Mouse (Mus musculus) embryonic facial prominence, embryonic 14.5 days (tissue): ENCODE measurements around the gene Txndc9. TPM values are rescaled to one million over a fixed set of nuclear protein-coding genes. Genes with fewer than 3 reads are reported as not detected.

Experiments used
- ATAC-seq: fragments of 200-750 bp; cut with Nextera tagmentation; 2 replicates; pipeline ENCODE4 v1.8.0; 2017; ENCODE audit warnings: low read depth, moderate number of reproducible peaks, moderate TSS enrichment
- DNase-seq: peaks from one replicate; pipeline ENCODE4 v3.0.0-alpha.2; 2015; ENCODE audit warnings: low spot score
- H3K27ac ChIP-seq: fragments of 300-500 bp; sonication (generic); replicated peaks from 2 replicates; pipeline ENCODE4 v1.5.1; 2014; ENCODE audit warnings: low read depth, mild to moderate bottlenecking, low read length, moderate library complexity
- H3K27me3 ChIP-seq: fragments of 300-500 bp; sonication (generic); replicated peaks from 2 replicates; pipeline ENCODE4 v1.6.1; 2014; ENCODE audit warnings: low read length; ENCODE audit not compliant: control insufficient read depth, insufficient read depth
- H3K36me3 ChIP-seq: fragments of 300-500 bp; sonication (generic); 2 replicates; pipeline ENCODE4 v1.6.1; 2014; ENCODE audit warnings: low read length, mixed read lengths; ENCODE audit not compliant: control insufficient read depth, insufficient read depth
- H3K4me1 ChIP-seq: fragments of 300-500 bp; sonication (generic); 2 replicates; pipeline ENCODE4 v1.6.1; 2014; ENCODE audit warnings: antibody characterized with exemption, low read length; ENCODE audit not compliant: control insufficient read depth, insufficient read depth
- H3K4me2 ChIP-seq: fragments of 300-500 bp; sonication (generic); 2 replicates; pipeline ENCODE4 v1.6.1; 2014; ENCODE audit warnings: low read depth, mild to moderate bottlenecking, low read length, moderate library complexity, mixed read lengths
- H3K4me3 ChIP-seq: fragments of 300-500 bp; sonication (generic); 2 replicates; pipeline ENCODE4 v1.5.1; 2014; ENCODE audit warnings: low read depth, mild to moderate bottlenecking, low read length
- H3K9ac ChIP-seq: fragments of 300-500 bp; sonication (generic); 2 replicates; pipeline ENCODE4 v1.6.1; 2014; ENCODE audit warnings: low read depth, mild to moderate bottlenecking, low read length, moderate library complexity, mixed read lengths
- H3K9me3 ChIP-seq: fragments of 300-500 bp; sonication (generic); 2 replicates; pipeline ENCODE4 v1.6.1; 2016; ENCODE audit warnings: low read length; ENCODE audit not compliant: control insufficient read depth
- WGBS: fragments of 180-500 bp; shearing (Covaris S2); extraction: QIAGEN DNeasy Blood & Tissue Kit; methylation state at CpG from one replicate; pipeline ENCODE4 v1.1.7; 2014; 5-methylcytosine and 5-hydroxymethylcytosine counted together
- polyA plus RNA-seq: library from polyadenylated mRNA; unstranded; fragments of >200 nt; fragmentation: Nextera tagmentation; extraction: Ambion mirVana; gene quantifications from 2 replicates; pipeline ENCODE4 v1.2.1, GENCODE M21; 2014

Txndc9 gene
- polyA plus RNA-seq, 1 experiment from 2014 or later, result 125 TPM

DNA sequence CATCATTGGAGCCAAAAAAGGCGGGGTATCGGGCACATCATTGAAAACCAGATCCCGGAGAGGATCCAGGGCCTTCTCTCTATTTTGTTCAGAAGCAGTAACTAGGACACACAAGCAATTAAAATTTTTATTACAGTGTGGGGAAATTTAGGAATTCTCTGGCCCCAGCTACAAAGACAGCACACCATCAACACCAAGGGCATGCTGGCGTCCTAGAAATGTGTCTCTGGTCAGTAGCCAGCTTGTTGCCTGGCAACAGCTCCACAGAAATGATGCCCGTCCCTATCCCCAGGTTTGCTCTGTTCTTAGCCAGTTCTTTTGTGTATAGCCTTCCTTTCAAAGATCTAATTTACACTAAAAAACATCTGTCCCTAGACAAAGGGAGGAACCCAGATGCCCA, 38.2 kb downstream of the Txndc9 start:
- H3K9ac ChIP-seq, result no peak overlapping the region
- H3K27ac ChIP-seq, result no peak overlapping the region
- H3K4me1 ChIP-seq, result no peaks in the 10 kb centered on the region
- H3K27me3 ChIP-seq, result no peaks in the 10 kb centered on the region
- DNase-seq, result no peak
- ATAC-seq, result no peak
- H3K9me3 ChIP-seq, result no peaks in the 10 kb centered on the region
- H3K4me2 ChIP-seq, result no peak overlapping the region
- H3K36me3 ChIP-seq, result no peaks in the 10 kb centered on the region
- WGBS, result 79% methylated on average over 5 of the region's 5 CpGs
- no peak overlapping the region for H3K4me3 ChIP-seq

DNA sequence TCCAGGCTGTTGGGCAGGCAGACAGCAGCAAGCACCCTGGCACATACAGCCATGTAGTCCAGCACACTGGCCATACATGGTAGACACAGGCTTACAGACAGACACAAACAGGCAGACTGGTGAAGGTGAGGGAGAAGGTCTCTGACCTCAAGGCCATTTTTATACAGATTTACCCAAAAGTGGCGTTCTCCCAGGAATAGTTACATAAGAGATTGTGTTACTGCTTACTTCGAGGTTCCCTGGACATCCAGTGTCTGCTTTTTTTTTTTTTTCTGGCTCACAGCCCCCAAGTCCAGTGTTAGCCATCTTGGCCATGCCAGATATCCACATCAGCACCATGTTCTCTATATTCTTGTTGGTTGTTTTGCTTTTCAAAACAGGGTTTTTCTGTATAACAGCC, 39.2 kb downstream of the Txndc9 start:
- no peak for DNase-seq
- Histone ChIP-seq H3K9ac (no peak overlapping the region), H3K27me3 (no peaks in the 10 kb centered on the region), H3K4me2 (no peak overlapping the region), H3K4me1 (no peaks in the 10 kb centered on the region), H3K4me3 (no peak overlapping the region), H3K27ac (no peak overlapping the region), H3K9me3 (no peaks in the 10 kb centered on the region), H3K36me3 (no peaks in the 10 kb centered on the region)
- no peak for ATAC-seq
- WGBS, result 57% methylated on average over 2 of the region's 2 CpGs

DNA sequence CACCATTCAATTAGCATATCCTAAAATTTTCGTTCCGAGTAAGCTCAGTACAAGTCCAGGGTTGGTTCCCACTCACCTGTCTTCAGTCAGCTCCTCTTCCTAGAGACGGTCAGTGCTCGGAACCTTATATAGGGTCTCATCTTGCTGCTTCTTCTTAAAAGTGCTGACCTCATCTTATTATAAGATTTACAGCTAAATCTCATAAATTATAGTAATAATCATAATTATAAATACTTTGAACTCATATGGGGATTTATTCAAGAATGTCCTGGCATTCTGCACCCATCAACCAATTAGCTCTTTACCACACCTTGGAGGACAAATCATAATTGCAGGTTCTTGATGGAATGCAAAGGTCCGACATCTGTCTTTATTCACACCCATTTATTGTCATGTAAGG, 40.0 kb downstream of the Txndc9 start, which contains the start of gene Lyg1:
TSS of gene Lyg1 (minus strand) at position 101 of the 400 bp plus-strand sequence.
- Histone ChIP-seq H3K36me3 (no peaks in the 10 kb centered on the region), H3K27ac (no peak within 1 kb of the TSS), H3K4me2 (no peak within 1 kb of the TSS), H3K4me3 (no peak within 1 kb of the TSS), H3K9me3 (no peaks in the 10 kb centered on the region), H3K9ac (no peak within 1 kb of the TSS), H3K27me3 (no peaks in the 10 kb centered on the region), H3K4me1 (no peaks in the 10 kb centered on the region)
- 83% methylated on average over 5 of the region's 5 CpGs for WGBS
- no peak for ATAC-seq
- no peak for DNase-seq

DNA sequence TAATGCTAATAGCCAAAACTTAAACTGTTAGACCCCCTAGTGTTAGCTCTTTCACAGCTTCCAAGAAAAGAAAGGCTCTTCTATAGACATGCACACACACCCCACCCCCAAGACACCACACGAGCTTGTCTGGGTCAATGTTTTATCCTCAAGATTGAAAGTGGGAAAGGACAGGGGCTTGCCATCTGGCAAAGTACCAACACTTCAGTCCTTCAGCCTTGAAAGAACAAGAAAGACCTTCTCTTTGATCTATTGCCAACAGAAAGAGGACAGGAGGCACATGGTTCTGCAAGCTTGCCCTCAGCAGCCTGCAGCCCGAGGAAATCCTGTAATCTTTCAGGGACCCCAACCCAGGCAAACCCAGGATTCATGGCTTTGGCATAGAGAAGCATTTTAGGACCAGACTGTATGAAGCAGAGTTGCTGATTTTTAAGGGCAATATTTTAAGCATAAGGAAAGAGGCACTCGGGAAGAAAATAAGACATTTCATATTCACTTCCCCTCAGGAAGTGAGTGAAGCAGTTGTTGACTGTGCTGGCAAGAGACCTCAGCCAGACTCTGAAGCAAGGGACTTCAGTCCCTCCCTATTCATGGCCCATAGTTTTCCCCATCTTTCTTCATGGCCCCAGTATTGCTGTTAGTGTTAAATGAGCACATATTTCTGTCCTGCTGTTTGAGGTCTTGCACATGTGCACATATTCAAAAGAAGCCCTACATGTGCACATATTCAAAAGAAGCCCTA, 40.8 kb downstream of the Txndc9 start:
- DNase-seq, result peak; percentile 34
- no peaks in the 10 kb centered on the region for H3K36me3 ChIP-seq
- H3K9ac ChIP-seq, result no peak overlapping the region
- H3K4me2 ChIP-seq, result no peak overlapping the region
- no peak overlapping the region for H3K27ac ChIP-seq
- no peaks in the 10 kb centered on the region for H3K9me3 ChIP-seq
- WGBS, result 37% methylated on average over 3 of the region's 3 CpGs
- no peak for ATAC-seq
- no peak overlapping the region for H3K4me3 ChIP-seq
- no peaks in the 10 kb centered on the region for H3K27me3 ChIP-seq
- H3K4me1 ChIP-seq, result no peaks in the 10 kb centered on the region

DNA sequence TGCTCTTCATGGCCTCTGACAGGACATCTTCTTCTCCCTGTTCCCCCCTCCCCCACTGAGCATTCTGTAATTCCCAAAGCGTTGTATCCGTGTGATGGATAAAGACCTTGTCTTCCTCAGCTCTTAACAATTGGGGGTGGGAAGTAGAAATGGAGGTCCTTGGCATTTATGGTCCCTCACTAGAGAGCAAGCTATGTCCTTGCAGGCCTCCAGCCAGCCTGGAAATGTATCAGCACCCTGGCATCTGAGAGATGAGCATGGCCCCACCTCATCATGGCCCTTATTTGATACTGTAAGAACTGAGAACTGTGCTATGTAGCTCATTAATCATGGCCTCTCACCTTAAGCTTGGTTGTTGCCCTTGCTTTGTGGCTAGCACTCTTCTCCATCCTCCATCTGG, 42.4 kb downstream of the Txndc9 start:
- no peaks in the 10 kb centered on the region for H3K4me1 ChIP-seq
- no peak overlapping the region for H3K9ac ChIP-seq
- H3K9me3 ChIP-seq, result no peaks in the 10 kb centered on the region
- ATAC-seq (no peak), DNase-seq (no peak)
- no peak overlapping the region for H3K27ac ChIP-seq
- no peak overlapping the region for H3K4me2 ChIP-seq
- no peaks in the 10 kb centered on the region for H3K27me3 ChIP-seq
- no peak overlapping the region for H3K4me3 ChIP-seq
- H3K36me3 ChIP-seq, result no peaks in the 10 kb centered on the region
- WGBS, result 92% methylated on average over 2 of the region's 2 CpGs

DNA sequence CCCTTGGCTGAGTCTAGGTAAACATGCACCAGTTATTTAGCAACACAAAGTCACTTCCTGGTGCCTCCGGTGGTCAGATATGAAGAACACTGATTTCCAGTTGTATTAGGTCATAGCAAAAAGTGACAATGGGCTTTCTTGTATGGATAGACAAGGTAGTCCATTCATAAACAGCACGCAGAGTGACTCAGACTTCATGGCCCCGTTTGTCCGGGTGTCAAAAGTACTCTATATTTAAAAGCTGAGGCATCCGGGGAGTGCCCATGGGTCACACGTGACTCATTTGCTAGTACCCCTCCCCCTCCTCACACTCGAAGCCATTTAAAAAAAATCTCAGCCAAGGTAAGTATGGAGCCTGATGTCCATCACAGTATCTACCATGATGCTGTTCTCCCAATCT, 42.9 kb downstream of the Txndc9 start:
- ATAC-seq, result no peak
- Histone ChIP-seq H3K27me3 (no peaks in the 10 kb centered on the region), H3K4me1 (no peaks in the 10 kb centered on the region), H3K9me3 (no peaks in the 10 kb centered on the region), H3K27ac (no peak overlapping the region), H3K9ac (no peak overlapping the region), H3K4me2 (no peak overlapping the region), H3K4me3 (no peak overlapping the region), H3K36me3 (no peaks in the 10 kb centered on the region)
- no peak for DNase-seq
- WGBS, result 79% methylated on average over 7 of the region's 7 CpGs

DNA sequence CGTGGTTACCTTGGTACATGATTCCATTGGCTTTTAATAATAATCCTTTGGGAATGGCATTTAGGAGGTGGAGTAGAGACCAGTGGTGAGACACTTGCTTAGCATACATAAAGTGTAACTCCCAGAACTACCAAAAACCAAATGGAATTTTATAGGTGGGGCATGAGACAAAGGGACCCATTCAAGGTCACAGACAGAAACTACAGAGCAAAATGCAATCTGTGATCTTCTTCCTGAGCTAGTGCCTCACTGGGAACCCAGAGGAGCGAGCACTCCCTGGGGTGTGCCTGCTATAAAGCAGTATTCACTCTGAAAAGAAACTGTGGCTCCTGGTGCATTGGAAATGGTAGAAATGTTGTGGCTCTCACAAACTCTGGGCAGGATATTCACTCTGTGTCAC, 48.8 kb downstream of the Txndc9 start:
- Histone ChIP-seq H3K4me2 (no peak overlapping the region), H3K4me1 (no peaks in the 10 kb centered on the region), H3K9ac (no peak overlapping the region), H3K27me3 (no peaks in the 10 kb centered on the region), H3K9me3 (no peaks in the 10 kb centered on the region), H3K27ac (no peak overlapping the region), H3K4me3 (no peak overlapping the region), H3K36me3 (no peaks in the 10 kb centered on the region)
- no peak for DNase-seq
- 62% methylated on average over 2 of the region's 2 CpGs for WGBS
- no peak for ATAC-seq

Other genes with a start within 250 kb of the Txndc9 start
- gene Tsga10, start 131.5 kb downstream of the Txndc9 start, polyA plus RNA-seq, result 5.3 and 7.2 TPM in 2 replicates
- 9.6 TPM in 2 replicates for gene Lipt1, start 126.2 kb downstream of the Txndc9 start, polyA plus RNA-seq
- 22.1 and 22.6 TPM in 2 replicates for gene Mitd1, start 107.5 kb downstream of the Txndc9 start, polyA plus RNA-seq
- gene Mrpl30, start 107.4 kb downstream of the Txndc9 start, polyA plus RNA-seq, result 263 and 284 TPM in 2 replicates
- gene Lyg2, start 81.4 kb downstream of the Txndc9 start, polyA plus RNA-seq, result 0.11 TPM in 1 of 2 replicates, not detected in the other
- not detected in 2 replicates for gene Lyg1, start 40.1 kb downstream of the Txndc9 start, polyA plus RNA-seq
- 24.5 and 25.1 TPM in 2 replicates for gene Eif5b, start 117 bp upstream of the Txndc9 start, polyA plus RNA-seq
- 20.6 and 27.7 TPM in 2 replicates for gene Rev1, start 131.9 kb upstream of the Txndc9 start, polyA plus RNA-seq